Mouse (Mus musculus): ENCODE measurements at regions not wholly inside any gene's neighbourhood (a gene's known extent, or its start where the extent isn't known, plus 50 kb on each side); places are given as distances from the start of the nearest gene placed in this dataset.
A peak's percentile ranks its signal among the peaks of the same experiment; 100 is the strongest.

DNA sequence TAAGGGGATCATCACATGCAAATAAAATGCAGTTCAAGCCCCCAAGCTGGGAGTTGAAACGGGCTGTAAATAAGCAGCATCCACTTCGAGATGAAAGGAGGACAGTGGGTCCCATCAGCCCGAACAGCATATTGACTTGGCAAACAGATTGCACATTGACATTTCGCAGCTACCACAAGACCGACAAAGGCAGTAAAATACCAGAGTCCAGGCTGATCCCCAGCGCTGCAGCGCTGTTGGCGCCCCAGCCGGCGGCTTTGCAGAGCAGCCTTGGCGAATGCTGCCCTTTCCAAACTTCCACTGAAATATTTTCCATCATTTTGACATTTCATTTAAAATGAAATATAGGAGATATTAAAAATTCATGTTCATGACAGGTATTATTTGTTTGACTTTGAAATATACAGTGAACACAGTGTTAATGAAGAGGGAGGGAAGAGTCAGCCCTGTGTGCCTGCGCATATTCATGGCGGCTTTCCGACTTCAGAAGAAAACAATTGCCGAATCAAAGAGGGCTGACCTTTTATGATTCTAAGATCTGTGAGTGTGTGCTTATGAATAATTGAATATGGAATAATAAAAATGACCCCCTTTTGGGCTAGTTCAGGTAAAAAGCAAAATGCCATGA is 98.4 kb downstream of the Sqor start:
- no peak for DNase-seq (ENCODE audit: inconsistent age in 2 of 2, low spot score in 1 of 2)

DNA sequence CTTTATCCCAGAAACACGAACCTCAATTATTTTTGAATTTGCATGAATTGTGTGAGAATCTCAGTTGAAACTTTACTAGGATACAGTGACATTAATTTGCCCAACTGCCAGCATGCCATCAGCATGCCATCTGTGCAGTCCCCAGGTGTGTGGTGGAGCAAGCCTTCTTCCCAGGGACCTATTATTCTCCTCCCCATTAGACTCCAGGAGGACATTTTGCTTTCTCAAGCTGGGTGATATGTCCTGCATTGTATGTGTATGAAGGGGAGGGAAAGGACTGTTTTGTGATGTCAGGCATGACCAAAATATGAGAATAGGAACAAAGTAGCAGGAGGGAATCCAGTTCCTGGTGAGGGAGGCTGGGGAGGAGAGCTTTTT is 98.9 kb downstream of the Sqor start:
- no peak for DNase-seq (ENCODE audit: inconsistent age in 2 of 2, low spot score in 1 of 2)

DNA sequence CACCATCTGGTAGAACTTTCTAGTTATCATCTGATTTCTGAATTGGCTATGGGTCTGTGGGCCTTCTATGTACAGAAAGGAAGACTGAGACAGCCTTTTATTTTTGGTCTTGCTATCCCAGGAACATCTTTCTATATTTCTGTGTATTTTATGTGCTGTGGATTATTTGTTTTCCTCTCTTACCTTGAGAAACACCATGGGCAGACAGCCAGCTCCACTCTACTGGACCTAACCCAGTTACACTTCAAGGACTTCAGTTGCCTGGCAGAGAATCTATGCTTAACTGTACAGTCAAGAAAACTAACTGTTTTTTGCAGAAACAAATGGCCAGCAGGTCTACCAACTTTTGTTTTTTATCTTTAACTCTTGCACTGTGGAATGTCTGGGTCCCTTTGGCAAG is 122.1 kb downstream of the Sqor start:
- DNase-seq (ENCODE audit: inconsistent age in 2 of 2, low spot score in 1 of 2) = no peak

DNA sequence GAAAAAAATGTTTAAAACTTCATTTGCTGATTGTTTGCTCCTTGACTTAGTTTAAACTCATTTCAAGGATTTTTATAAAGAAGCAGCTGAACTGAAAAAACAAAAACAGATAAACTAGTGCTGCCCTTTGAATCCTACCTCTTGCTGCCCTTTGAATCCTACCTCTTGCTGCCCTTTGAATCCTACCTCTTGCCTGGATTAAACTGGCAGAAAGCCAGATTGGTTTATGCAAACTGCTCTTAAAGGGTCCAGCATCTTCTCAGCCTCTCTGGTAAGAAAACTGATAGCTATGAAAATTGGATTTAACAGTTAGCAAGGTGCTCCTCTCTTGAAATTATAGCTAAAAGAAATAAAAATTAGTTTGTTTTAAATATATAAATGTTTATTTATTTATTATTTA is 122.5 kb downstream of the Sqor start:
- DNase-seq (ENCODE audit: inconsistent age in 2 of 2, low spot score in 1 of 2) = no peak

DNA sequence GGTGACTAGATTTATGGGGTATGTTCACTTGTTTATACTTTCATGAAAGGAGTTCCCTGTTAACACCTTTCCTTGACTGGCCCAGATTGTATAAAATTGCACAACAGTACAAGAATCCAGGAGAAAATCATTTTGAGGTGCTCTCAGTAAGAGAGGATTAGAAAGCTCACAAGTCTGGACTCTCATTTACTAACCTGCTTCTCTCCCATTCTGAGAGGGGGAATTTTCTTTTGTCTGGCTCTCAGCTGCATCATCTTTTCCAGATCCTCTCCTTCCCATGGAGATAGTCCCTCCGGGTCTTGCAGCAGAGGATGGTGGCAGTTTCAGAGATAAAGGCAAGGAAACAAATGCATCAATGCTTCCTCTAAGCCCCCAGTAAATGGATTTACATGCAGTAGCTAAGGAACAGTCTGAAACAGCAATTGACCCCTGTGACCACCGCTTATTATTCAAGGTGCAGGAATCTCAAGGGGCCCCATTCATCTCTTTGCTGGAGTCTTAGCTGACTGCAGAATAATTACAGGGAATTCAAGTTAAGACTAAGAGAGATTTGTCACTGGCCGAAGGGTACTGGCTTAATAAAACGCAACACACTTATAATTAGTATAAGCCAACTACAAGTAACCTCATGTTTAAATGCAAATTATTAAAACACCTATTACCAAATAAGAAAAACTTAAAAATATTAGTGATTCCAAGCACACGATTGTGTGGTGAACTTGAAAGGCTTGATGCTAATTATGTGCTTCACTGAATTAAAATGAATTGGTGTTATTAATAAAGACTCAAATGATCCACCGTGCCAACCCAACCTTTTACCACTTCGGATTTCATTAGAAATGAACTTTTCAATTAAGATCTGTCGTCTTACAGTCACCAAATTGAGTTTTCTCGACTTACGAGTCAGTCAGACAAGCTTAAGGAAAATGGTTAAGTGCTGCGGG is 140.4 kb downstream of the Sqor start:
- DNase-seq (ENCODE audit: inconsistent age in 2 of 2, low spot score in 1 of 2) = no peak

DNA sequence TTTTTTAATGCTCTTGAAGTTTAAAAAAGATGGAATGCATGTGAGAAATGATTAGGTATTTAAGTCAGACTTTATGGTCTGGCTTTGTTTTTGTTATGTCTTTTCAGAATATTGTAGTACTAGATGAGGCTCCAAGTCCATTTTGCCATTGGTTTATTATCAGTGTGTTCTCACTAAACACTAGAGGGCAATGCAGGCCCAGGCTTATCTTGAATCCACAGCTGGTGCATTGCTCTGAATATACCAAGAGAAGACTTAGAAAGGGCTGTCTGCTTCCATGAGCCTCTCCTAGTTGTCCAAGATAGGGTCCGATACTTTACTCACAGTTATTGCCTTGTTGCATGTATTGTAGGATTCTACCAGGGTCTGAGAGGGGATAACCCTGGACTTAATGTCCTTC is 151.7 kb downstream of the Sqor start:
- no peak for DNase-seq (ENCODE audit: inconsistent age in 2 of 2, low spot score in 1 of 2)

DNA sequence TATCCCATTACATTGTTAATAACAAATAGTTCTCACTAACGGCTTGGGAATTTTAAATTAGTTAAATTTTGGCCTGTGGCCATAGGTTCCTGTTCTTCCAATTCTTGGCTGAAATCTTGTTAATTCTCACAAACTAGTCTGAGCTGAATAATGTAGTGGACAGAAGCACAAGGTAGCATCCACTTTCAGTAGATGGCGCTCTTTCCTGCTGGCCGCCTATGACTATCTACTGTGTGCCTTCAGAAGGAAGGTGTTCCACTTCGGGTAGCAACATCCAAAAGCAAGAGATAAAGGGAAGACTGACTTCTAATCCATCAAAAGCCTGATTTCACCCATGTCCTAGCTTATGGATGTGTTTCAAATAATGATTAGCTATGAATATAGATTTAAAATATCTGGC is 172.9 kb downstream of the Sqor start:
- DNase-seq (ENCODE audit: inconsistent age in 2 of 2, low spot score in 1 of 2) = peak; percentile 9 to 56

DNA sequence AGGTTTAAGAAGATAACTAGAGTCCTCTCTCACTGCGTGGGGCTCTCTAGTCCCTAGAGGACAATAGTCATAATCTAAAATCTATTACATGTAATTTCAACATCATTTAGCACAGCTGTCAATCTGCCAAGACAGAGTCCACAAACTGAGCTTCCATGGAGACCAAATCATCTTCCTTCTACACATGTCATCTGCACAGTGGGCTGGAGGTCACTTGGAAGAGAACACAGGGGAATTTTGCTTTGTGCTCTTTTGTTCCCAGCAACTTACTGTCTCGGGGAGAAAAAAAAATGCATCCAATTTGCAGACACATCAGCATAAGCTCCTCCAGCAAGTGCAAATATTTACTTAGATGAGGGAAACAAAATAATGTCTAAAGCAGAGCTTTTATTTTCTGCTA is 179.8 kb downstream of the Sqor start:
- peak in 1 of 2 experiments; percentile 18 for DNase-seq (ENCODE audit: inconsistent age in 2 of 2, low spot score in 1 of 2)

DNA sequence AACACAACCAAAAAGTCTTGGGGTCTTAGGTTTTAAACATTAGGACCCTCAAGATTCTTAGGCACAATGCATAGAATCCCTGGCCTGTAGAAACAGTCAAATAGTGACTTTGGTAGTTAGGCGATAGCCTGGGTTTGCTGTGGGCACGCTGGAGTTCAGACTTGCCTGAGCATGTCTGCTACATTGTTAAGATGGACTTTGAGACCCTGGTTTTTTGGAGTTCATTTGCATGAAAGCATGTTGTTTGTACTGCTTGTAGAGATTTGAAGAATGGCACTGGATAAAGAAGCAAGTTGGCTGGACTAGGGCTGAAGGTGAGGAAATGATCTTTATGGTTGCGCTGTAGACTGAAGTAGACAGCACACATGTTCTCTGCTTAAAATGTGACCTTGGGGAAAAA is 180.9 kb downstream of the Sqor start:
- no peak for DNase-seq (ENCODE audit: inconsistent age in 2 of 2, low spot score in 1 of 2)

DNA sequence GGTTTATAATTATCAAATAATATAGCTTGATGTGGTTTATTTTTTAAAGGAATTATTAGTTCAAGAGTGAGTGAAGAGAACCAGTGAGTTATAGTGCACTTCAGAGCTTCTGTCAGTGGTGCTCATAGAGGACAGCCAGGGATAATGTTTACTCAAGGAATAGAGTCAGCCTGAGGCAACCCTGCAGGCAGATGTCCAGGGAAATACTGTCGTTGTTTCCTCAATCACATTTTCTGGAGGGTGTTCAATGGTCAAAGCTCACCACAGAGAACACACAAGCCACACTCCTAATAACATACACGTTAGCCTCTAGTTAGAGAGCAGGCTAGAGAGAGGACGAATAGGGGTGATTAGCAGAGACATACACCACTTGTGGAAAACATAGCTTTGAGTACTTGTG is 184.0 kb downstream of the Sqor start:
- DNase-seq (ENCODE audit: inconsistent age in 2 of 2, low spot score in 1 of 2) = no peak

DNA sequence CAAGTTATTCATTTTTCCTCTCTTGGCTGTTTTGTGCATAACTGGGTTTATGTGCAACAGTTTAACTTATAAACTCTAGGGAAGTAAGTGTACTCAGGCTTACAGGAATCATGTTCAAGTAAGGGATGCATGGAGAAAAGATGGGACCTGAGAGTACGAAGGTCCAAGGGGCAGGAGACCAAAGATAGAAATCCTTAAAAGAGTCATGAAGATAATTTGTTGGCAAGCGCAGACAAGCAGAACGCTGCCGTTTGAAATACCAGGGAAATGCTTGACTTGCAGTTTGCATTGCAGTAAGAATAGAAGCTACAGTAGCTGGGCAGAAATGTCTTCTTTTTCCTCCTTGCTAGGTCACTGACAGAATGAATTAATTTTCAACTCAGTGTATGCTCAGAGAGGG is 196.7 kb downstream of the Sqor start:
- DNase-seq (ENCODE audit: inconsistent age in 2 of 2, low spot score in 1 of 2) = no peak

DNA sequence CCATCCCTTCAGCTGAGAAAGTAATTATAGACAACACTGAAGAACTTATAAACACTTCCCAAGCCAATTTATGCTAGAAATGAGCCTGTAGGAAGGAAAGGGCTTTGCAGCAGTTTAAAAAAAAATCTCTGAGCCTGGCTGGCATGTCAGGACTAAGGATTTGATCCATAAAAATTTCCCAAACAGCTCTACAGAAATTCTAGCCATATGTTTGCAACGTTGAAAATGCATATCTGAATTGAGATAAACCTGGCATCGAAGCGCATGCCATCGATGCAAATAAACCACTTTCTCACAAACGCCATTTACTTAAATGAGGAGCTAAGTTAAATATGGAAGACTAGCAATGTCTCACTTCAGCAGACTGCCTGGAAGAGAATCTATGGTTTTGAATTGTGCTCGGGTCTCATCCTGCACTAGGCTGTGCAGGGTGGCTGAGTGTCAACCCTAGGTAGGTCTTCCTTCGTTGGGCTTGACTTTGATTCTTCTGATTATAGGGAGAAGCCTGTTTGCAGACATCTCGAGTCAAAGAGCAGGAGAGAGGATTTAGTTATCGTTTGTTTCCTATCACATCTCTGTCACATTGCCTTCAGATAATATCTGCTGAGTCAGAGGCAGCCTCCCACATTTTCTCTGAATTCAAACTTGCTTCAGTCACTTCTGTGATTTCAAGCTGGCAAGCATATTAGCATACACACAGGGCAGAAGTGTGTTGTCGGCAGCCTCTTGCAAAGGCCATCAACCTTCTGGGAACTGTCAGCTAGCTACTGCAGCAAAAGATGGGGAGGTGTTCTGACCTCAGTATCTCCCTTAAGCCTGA is 204.0 kb downstream of the Sqor start:
- DNase-seq (ENCODE audit: inconsistent age in 2 of 2, low spot score in 1 of 2) = no peak
